Mouse (Mus musculus): Measurements from ENCODE around the gene Car14. TPM values are rescaled to one million over a fixed set of nuclear protein-coding genes. Genes with fewer than 3 reads are reported as not detected.
"Not testable (repeated sequence)": the region's sequence is repeated elsewhere in the genome, so short reads cannot be mapped to it uniquely, and the experiment has no call there.

The Car14 gene
- 98.8 and 119 TPM in 2 replicates for polyA plus RNA-seq (2016; fragmentation: Nextera tagmentation; extraction: Ambion mirVana)

DNA sequence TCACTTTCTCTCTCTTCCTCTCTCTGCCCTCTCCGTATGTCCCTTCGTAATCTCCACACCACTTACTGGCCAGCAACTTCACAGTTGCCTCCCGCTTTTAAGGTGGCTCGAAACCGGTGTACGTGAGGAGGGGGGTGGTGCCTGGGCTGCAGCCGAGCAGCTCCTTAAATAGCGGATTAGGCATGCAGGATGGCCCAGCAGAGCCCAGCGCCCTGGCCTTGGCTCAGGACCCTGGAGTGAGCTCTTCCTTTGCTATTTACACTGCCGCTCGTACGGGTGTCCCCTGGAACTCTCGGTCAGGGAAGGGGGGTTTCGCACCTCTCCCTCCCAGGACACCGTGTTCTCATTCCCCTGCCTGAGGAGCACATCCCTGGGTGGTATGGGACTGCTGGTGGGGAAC lies at the start of gene Car14:
Car14 (minus strand) TSS at position 124 of the 400 bp plus-strand sequence.
- peaks cover 25% of the 10 kb centered on the region for H3K36me3 ChIP-seq (replicated peaks)
- H3K4me3 ChIP-seq, result peak within 1 kb of the TSS; percentile 60
- H3K27me3 ChIP-seq (ENCODE audit: poor library complexity, severe bottlenecking), result peaks cover 11% of the 10 kb centered on the region
- H3K9me3 ChIP-seq, result no peaks in the 10 kb centered on the region
- peak within 1 kb of the TSS; percentile 93 for H3K27ac ChIP-seq
- peaks cover 67% of the 10 kb centered on the region for H3K4me1 ChIP-seq
- WGBS, result under 1% methylated on average over 15 of the region's 15 CpGs
- DNase-seq (ENCODE audit: extremely low spot score, low spot score), result peak; percentile 67

DNA sequence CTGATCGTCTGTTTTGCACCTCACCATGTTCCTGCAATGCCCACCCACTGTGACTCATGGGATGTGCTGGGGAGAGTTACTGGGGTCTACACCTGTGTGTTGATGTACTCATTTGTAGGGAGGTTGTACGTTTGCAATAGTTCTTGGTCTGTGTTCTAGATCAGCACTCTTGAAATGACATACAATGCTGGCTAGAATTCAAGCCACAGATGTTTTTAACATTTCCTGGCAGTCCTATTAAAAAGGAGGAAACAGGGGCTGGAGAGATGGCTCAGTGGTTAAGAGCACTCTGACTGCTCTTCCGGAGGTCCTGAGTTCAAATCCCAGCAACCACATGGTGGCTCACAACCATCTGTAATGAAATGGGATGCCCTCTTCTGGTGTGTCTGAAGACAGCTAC lies 49.0 kb upstream of the Car14 start:
- DNase-seq (ENCODE audit: extremely low spot score, low spot score), result no peak
- 82% methylated on average over 3 of the region's 3 CpGs for WGBS
- Histone ChIP-seq H3K36me3 (replicated peaks) (peaks cover 9% of the 10 kb centered on the region), H3K4me1 (peaks cover 26% of the 10 kb centered on the region), H3K4me3 (no peak overlapping the region), H3K27me3 (ENCODE audit: poor library complexity, severe bottlenecking) (no peaks in the 10 kb centered on the region), H3K27ac (peak overlapping the region; percentile 63; the same call in 1 of the 2 replicates), H3K9me3 (peaks cover 6% of the 10 kb centered on the region; the same call in 1 of the 2 replicates)

DNA sequence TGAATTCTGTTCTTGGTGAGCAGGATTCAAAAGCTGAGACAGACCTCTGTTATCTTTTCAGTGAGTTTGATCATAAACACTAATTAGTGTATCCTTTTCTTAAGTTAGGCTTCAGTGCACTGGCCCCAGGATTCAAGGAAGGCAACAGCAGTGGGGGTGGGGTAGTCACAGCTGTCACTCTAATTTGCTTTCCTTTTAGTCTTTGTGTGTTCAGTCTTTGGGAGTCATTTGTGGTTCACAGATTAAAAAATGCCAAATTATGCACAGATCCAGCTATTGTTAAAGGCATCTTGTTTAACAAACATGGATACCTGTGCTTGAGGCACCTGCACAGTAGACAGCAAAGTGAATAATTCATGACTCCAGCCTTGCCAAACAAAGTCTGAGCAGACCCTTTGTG lies 48.5 kb upstream of the Car14 start:
- Histone ChIP-seq H3K27me3 (ENCODE audit: poor library complexity, severe bottlenecking) (no peaks in the 10 kb centered on the region), H3K36me3 (replicated peaks) (peaks cover 14% of the 10 kb centered on the region), H3K4me1 (peaks cover 26% of the 10 kb centered on the region), H3K9me3 (peaks cover 6% of the 10 kb centered on the region; the same call in 1 of the 2 replicates), H3K27ac (peak overlapping the region; percentile 63; the same call in 1 of the 2 replicates), H3K4me3 (no peak overlapping the region)
- DNase-seq (ENCODE audit: extremely low spot score, low spot score), result no peak

DNA sequence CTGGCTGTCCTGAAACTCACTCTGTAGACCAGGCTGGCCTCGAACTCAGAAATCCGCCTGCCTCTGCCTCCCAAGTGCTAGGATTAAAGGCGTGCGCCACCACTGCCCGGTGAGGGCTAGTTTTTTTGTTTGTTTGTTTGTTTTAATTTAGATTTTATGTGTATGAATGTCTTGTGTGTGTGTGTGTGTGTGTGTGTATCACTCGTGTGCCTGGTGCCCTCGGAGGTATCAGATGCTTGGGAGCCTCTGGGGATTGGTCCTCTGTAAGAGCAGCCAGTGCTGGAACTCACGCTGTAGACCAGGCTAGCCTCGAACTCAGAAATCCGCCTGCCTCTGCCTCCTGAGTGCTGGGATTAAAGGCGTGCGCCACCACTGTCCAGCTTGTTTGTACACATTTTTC lies 47.1 kb upstream of the Car14 start:
- Histone ChIP-seq H3K4me1 (peaks cover 26% of the 10 kb centered on the region), H3K27ac (peak overlapping the region; percentile 97), H3K36me3 (replicated peaks) (peaks cover 29% of the 10 kb centered on the region), H3K4me3 (peak overlapping the region; percentile 57)
- H3K9me3 ChIP-seq; H3K27me3 ChIP-seq (ENCODE audit: poor library complexity, severe bottlenecking); DNase-seq (ENCODE audit: extremely low spot score, low spot score): not testable (repeated sequence)
- WGBS, result 69% methylated on average over 12 of the region's 12 CpGs

DNA sequence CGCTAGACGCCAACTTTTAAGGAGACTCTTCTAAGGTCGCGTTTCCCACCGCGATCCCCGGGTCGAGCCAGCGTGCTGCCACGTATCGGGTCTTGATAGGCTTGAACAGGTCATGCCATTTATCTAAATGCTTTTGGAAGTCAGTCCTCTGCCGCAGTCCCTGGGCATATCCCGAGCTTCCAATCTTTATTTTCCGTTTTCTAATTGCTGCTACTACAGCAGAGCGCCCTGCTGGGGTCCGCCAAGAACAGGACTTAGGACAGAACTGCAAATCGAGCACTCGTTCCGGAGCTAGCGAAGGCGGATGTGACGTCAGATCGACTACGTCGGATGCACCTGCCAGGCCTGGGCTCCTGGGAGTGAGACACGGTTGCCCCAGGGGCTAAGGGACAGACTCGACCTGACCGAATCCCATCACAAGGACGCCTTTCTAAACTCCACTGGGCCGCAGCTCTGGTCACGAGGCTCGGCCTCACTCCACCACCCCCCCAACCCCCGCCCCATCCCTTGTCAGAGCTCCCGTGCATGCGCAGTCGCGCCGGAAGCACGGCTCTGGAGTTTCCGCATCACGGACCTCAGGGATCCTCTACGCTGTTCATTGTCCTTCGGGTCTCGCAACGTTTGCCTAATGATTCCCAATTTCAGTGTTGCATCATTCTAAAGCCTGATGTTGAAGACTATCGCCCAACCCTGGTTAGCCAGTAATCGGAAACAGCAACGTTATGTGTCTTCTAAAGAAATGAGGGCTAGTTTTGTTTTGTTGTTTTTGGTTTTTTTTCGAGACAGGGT lies 46.5 kb upstream of the Car14 start:
- WGBS, result 2% methylated on average over 49 of the region's 49 CpGs
- Histone ChIP-seq H3K27ac (peak overlapping the region; percentile 97), H3K36me3 (replicated peaks) (peaks cover 35% of the 10 kb centered on the region), H3K27me3 (ENCODE audit: poor library complexity, severe bottlenecking) (no peaks in the 10 kb centered on the region), H3K4me1 (peaks cover 26% of the 10 kb centered on the region), H3K4me3 (peak overlapping the region; percentile 57), H3K9me3 (peaks cover 6% of the 10 kb centered on the region; the same call in 1 of the 2 replicates)
- peak; percentile 94 for DNase-seq (ENCODE audit: extremely low spot score, low spot score)

DNA sequence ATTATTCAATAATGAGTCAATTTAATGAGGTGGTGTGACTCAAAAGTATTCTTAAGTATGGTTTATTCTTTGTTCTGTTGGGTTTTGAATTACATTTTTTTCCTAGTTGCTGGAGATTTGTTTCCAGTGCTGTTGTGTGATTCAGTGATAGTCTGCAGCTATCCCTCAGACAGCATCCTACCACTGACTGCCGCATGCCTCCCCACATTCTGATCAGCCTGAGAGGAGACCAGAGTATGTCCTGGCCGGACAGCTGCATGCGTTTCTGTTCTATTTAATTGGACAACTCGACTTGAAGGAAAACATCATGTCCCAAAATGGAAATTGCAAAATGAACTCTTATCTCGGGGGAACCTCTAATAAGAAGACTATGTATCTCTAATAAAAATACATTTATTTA lies 43.8 kb upstream of the Car14 start:
- no peaks in the 10 kb centered on the region for H3K27me3 ChIP-seq (ENCODE audit: poor library complexity, severe bottlenecking)
- 92% methylated on average over 5 of the region's 5 CpGs for WGBS
- peaks cover 61% of the 10 kb centered on the region for H3K36me3 ChIP-seq (replicated peaks)
- H3K27ac ChIP-seq, result no peak overlapping the region
- no peak for DNase-seq (ENCODE audit: extremely low spot score, low spot score)
- H3K4me3 ChIP-seq, result no peak overlapping the region
- H3K4me1 ChIP-seq, result peaks cover 23% of the 10 kb centered on the region
- no peaks in the 10 kb centered on the region for H3K9me3 ChIP-seq

DNA sequence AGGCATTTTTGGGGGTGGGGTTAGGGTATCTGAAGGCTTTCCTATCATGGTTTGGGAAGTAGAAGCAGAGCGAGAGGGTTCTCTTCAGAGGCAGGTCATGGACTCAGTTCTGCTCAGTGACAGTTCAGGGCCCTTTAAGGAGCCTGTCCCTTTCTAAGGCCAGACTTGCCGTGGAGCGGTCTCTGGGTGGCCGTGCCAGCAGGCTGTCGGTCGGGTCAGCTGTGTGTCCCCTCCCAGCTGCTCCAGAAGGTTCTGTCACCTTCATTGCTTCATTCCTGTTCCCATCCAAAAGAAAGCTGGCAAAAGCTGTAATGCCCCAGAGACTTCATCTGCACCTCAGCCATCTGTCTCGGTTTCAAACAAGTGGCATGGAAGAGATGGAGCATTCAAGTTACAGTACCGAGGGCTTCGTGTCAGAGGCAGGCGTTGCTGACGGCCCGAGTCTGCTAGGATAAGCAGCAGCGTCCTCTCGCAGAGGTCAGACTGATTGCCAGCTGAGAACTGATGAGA lies 41.3 kb upstream of the Car14 start:
- Histone ChIP-seq H3K36me3 (replicated peaks) (peaks cover 87% of the 10 kb centered on the region), H3K4me3 (no peak overlapping the region), H3K27me3 (ENCODE audit: poor library complexity, severe bottlenecking) (no peaks in the 10 kb centered on the region), H3K27ac (no peak overlapping the region), H3K9me3 (no peaks in the 10 kb centered on the region), H3K4me1 (peaks cover 6% of the 10 kb centered on the region; the same call in 1 of the 2 replicates)
- WGBS, result 93% methylated on average over 14 of the region's 14 CpGs
- peak; percentile 12 for DNase-seq (ENCODE audit: extremely low spot score, low spot score)

DNA sequence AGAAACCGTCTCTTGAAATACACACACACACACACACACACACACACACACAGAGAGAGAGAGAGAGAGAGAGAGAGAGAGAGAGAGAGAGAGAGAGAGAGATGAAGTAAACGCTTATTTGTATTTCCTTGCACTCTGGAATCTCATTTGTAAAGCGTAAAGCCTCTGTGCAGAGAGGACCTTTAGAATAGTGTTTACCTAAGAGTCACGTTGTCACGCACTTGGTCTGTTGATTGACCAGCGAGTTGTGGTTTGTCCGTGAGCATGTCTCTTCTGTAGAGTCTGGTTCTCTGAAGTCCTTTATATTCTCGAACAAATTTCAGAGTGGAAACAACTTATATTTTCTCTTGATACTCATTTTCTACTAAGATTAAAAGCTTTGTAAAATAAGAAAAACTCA lies 40.3 kb upstream of the Car14 start:
- Histone ChIP-seq H3K36me3 (replicated peaks) (peaks cover 97% of the 10 kb centered on the region), H3K27me3 (ENCODE audit: poor library complexity, severe bottlenecking) (no peaks in the 10 kb centered on the region), H3K27ac (no peak overlapping the region), H3K4me3 (no peak overlapping the region), H3K9me3 (no peaks in the 10 kb centered on the region), H3K4me1 (no peaks in the 10 kb centered on the region)
- no peak for DNase-seq (ENCODE audit: extremely low spot score, low spot score)
- WGBS, result 95% methylated on average over 8 of the region's 8 CpGs

DNA sequence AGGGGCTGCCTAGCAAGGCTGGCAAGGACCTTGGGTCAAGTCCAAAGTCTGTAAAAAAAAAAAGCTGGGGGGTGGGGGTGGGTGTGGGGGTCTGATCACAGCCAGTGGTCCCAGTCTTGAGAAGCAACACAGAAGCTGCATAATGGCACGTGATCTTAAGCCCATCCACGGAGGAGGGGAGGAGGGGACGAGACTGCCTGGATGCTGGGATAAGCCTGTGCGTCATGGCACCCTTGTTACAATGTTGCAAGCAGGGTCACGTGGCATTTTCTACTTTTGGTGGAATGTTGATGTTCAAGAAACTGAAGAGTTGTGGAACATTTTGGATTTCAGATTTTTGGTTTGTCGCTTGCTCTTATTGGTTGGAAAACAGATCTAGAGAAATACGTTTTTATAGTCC lies 38.7 kb upstream of the Car14 start:
- Histone ChIP-seq H3K27me3 (ENCODE audit: poor library complexity, severe bottlenecking) (no peaks in the 10 kb centered on the region), H3K27ac (no peak overlapping the region), H3K36me3 (replicated peaks) (peaks cover 100% of the 10 kb centered on the region), H3K4me1 (no peaks in the 10 kb centered on the region), H3K9me3 (no peaks in the 10 kb centered on the region), H3K4me3 (no peak overlapping the region)
- WGBS, result 96% methylated on average over 7 of the region's 7 CpGs
- no peak for DNase-seq (ENCODE audit: extremely low spot score, low spot score)

DNA sequence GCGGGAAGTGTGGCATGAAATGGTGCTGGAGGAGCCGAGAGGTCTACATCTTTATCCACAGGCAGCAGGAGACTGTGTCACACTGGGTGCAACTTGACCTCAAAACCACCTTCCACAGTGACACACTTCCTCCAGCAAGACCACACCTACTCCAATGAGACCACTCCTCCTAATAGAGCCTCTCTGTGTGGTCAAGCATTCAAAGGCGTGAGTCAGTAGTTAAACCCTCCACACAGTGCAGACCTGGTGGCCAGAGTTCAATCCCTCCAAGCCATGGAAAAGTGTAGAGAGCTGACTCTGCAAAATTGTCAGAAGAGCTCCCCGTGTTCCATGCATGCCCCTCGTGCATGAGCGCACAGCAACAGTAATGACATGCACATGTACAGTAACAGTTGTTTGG lies 38.3 kb upstream of the Car14 start:
- peaks cover 100% of the 10 kb centered on the region for H3K36me3 ChIP-seq (replicated peaks)
- no peak for DNase-seq (ENCODE audit: extremely low spot score, low spot score)

DNA sequence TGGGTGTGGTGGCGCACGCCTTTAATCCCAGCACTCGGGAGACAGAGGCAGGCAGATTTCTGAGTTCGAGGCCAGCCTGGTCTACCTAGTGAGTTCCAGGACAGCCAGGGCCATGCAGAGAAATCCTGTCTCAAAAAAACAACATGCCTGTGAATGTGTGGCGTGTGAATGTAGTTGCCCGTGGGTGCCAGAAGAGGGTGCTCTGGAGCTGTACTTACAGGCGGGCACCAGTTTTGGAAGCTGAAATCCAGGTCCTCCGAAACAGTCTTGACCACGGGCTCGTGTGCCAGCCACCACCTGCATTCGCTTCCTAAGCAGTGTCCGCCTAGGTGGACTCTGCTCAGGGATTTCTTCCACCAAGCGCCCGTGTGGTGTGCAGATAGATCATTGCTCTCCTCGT lies 34.3 kb upstream of the Car14 start:
- H3K27me3 ChIP-seq (ENCODE audit: poor library complexity, severe bottlenecking), result no peaks in the 10 kb centered on the region
- no peaks in the 10 kb centered on the region for H3K9me3 ChIP-seq
- H3K4me1 ChIP-seq, result no peaks in the 10 kb centered on the region
- H3K27ac ChIP-seq, result no peak overlapping the region
- H3K4me3 ChIP-seq, result no peak overlapping the region
- WGBS, result 92% methylated on average over 15 of the region's 15 CpGs
- peaks cover 98% of the 10 kb centered on the region for H3K36me3 ChIP-seq (replicated peaks)
- DNase-seq (ENCODE audit: extremely low spot score, low spot score), result no peak

More for the DNA sequence above, 38.3 kb upstream of the Car14 start:
- no peaks in the 10 kb centered on the region for H3K9me3 ChIP-seq
- H3K27me3 ChIP-seq (ENCODE audit: poor library complexity, severe bottlenecking), result no peaks in the 10 kb centered on the region
- H3K27ac ChIP-seq, result no peak overlapping the region
- no peaks in the 10 kb centered on the region for H3K4me1 ChIP-seq
- WGBS, result 91% methylated on average over 6 of the region's 6 CpGs
- H3K4me3 ChIP-seq, result no peak overlapping the region

DNA sequence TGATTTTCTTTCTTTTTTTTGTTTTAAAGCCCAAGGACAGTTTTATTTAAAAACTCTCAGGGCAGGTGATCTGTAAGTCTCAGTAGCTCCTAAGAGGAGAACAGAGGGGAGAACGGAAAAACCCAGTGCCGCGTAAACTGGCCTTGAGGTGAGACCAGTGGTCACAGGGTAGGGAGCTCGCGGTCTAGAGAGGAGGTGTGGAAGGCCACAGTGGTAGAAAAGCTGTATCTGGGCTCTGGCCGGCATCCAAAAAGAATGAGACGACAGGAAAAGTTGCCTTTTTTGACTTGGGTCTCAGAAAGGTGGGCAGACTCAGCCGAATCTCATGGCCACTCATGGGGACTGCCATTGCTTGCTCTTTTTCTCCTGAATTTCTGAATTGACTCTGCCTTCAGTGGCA lies 33.7 kb upstream of the Car14 start:
- DNase-seq (ENCODE audit: extremely low spot score, low spot score), result no peak
- peaks cover 98% of the 10 kb centered on the region for H3K36me3 ChIP-seq (replicated peaks)
- H3K27ac ChIP-seq, result no peak overlapping the region
- 95% methylated on average over 8 of the region's 8 CpGs for WGBS
- H3K9me3 ChIP-seq, result no peaks in the 10 kb centered on the region
- H3K4me1 ChIP-seq, result no peaks in the 10 kb centered on the region
- H3K27me3 ChIP-seq (ENCODE audit: poor library complexity, severe bottlenecking), result no peaks in the 10 kb centered on the region
- no peak overlapping the region for H3K4me3 ChIP-seq

DNA sequence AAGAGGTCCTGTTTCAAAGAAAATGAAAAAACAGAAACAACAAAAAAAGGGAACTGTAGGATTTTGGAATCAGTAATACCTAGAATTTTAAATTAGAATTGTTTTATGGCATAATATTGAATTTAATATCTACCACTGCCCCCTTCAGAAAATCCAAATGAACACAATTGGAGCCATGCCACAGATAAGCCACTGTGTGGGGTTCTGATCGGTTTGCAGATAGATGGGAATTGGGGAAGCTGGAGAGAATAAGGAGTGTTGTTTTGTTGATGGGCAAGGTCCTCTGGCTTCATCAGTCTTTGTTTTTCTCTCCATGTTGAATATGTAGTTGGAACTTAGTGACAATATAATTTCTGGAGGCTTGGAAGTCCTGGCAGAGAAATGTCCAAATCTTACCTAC lies 30.0 kb upstream of the Car14 start:
- 96% methylated on average over 1 of the region's 1 CpGs for WGBS
- peaks cover 76% of the 10 kb centered on the region for H3K36me3 ChIP-seq (replicated peaks)
- no peaks in the 10 kb centered on the region for H3K27me3 ChIP-seq (ENCODE audit: poor library complexity, severe bottlenecking)
- no peak for DNase-seq (ENCODE audit: extremely low spot score, low spot score)
- no peak overlapping the region for H3K27ac ChIP-seq
- H3K9me3 ChIP-seq, result no peaks in the 10 kb centered on the region
- H3K4me1 ChIP-seq, result peaks cover 25% of the 10 kb centered on the region
- no peak overlapping the region for H3K4me3 ChIP-seq

Measured in forebrain, embryonic 10.5 days (tissue).